Mouse (Mus musculus) adrenal gland, adult 2 months (tissue): Measurements from ENCODE around the gene Snorc. TPM values are rescaled to one million over a fixed set of nuclear protein-coding genes. Genes with fewer than 3 reads are reported as not detected.

Experiments
- DNase-seq: peaks from one replicate; pipeline ENCODE4 v3.0.0; 2021
- polyA plus RNA-seq: library from polyadenylated mRNA; depleted of rRNA; stranded (reverse); fragments of >200 nt; gene quantifications from 2 replicates; pipeline ENCODE4 v1.2.3, GENCODE M21; 2012; rRNA removed
- total RNA-seq, 2 experiments: library from RNA; stranded (reverse); gene quantifications; 2 replicates each; pipeline ENCODE4 v1.2.3; 2021

Snorc gene
- total and polyA plus RNA-seq, 3 experiments, result not detected

DNA sequence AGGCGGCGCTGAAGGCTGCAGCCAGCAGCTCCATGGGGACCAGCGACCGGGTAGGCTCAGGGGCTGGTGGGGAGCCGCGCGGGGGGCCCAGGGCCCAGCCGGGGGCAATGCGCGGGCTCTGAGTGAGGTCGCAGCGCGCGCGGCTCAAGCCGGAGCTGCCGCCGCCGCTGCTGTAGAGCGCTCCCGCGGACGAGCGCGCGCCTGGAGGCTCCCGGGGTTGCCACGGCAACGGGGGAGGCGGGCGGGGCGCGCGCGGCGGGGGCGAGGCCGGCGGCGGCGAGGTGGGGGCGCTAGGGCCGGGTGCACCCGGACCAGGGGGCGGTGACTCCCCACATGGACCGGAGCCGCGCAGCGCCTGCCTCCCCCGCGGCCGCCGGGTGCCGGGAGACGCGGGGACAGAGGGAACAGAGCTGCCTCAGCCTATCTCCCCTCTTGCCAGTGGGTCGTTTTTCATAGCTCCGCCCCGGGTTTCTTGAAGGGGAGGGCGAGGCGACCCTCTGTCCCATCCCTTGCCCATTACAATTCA lies 40.2 kb downstream of the Snorc start:
- DNase-seq, result peak; percentile 46

DNA sequence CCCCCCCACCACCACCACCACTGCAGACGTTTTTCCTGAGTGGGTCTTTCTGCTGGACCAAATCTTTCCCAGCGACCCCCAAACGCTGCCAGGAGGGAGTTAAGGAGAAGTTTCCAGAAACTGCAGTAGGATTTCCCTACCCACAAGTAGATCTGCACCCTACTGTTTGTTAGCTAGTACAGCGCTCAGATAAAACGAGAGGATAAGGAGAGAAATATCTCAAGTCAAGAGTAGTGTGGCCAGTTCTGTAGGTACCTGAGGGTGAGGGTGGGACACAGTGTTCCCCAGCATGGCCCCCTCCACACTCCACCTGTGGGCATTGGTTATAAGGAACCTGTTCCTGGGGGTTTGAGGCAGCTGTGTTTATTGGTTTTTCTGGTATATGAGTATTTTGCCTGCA lies 40.8 kb downstream of the Snorc start:
- no peak for DNase-seq

DNA sequence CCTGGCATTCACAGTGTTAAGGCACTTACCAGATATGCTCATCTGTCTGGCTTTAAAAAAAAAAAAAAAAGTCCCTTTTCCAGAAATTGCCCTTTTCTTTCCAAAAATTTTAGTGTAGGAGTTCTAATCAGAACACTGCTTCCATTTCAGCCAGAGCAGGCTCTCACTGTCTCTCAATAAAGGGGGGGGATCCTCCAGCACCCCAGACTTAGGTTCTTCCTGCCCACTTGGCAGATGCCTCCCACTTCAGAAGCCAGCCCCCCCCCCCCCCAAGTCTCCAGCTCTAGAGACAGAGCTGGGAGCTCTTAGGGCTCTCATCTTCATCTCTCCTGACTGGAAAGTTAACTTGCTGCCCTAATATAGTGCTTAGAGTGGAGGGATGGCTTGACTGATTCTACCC lies 50.4 kb downstream of the Snorc start:
- DNase-seq, result no peak

DNA sequence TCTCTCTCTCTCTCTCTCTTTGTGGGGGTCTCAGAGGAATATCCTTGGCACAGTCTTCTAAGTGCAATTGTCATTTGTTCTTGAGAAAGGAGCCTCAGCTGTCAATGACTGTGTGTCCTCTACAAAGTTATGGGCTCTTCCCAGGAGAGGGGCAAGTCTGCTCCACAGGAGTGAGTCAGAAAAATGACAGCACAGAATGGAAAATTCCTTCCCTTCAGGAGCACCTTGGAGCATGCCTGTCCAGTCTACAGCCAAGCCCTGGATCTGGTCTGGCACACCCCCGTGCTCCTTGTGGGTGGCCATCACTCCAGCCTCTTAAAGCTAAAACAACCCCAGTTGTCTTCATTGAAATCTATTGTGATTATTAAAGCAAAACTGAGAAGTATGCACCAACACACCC lies 51.5 kb downstream of the Snorc start:
- peak; percentile 23 for DNase-seq

DNA sequence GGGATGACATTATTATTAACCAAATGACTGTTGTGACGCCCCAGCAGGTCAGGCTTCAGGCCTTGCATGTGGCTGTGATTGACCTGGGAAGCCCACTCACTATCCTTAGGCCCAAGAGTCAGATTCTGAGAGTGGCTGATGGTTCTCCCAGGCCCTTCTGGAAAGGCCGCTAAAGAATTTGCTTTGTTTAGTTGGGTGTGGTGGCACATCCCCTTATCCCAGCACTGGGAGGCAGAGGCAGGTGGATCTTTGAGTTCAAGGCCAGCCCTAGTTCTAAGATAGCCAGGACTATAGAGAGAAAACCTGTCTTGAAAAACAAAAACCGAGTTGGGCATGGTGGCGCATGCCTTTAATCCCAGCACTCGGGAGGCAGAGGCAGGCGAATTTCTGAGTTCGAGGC lies 55.0 kb downstream of the Snorc start:
- DNase-seq, result no peak

Other genes starting within 250 kb of the Snorc start
- gene Efhd1, start 205.9 kb upstream of the Snorc start, total RNA-seq, result 100 to 1,000 TPM; 337 to 341 TPM
- gene Efhd1, start 205.9 kb upstream of the Snorc start, polyA plus RNA-seq, result 579 and 581 TPM in 2 replicates
- 10 to 100 TPM; 66.6 to 95.5 TPM for gene Gigyf2, start 143.3 kb upstream of the Snorc start, total RNA-seq
- gene Gigyf2, start 143.3 kb upstream of the Snorc start, polyA plus RNA-seq, result 17.0 and 24.7 TPM in 2 replicates
- not detected for gene Kcnj13, start 75.5 kb upstream of the Snorc start, total RNA-seq
- gene Kcnj13, start 75.5 kb upstream of the Snorc start, polyA plus RNA-seq, result not detected in 2 replicates
- not detected for gene Neu2, start 39.6 kb downstream of the Snorc start, total RNA-seq
- not detected in 2 replicates for gene Neu2, start 39.6 kb downstream of the Snorc start, polyA plus RNA-seq
- under 1 TPM; 0.14 to 0.41 TPM for gene Ngef, start 103.6 kb downstream of the Snorc start, total RNA-seq
- 0.29 and 0.39 TPM in 2 replicates for gene Ngef, start 103.6 kb downstream of the Snorc start, polyA plus RNA-seq
- 10 to 100 TPM; 11.5 to 18.4 TPM for gene Inpp5d, start 150.0 kb downstream of the Snorc start, total RNA-seq
- gene Inpp5d, start 150.0 kb downstream of the Snorc start, polyA plus RNA-seq, result 17.5 and 21.1 TPM in 2 replicates